Mouse (Mus musculus) liver, adult (tissue): ENCODE data around the gene Gm49380.

Experiments
- GATA4 ChIP-seq: IDR thresholded peaks from 2 replicates; pipeline ENCODE4 v1.6.1; 2014; ENCODE audit warnings: mild to moderate bottlenecking, low read length; ENCODE audit not compliant: insufficient replicate concordance

Gene Gm49380

DNA sequence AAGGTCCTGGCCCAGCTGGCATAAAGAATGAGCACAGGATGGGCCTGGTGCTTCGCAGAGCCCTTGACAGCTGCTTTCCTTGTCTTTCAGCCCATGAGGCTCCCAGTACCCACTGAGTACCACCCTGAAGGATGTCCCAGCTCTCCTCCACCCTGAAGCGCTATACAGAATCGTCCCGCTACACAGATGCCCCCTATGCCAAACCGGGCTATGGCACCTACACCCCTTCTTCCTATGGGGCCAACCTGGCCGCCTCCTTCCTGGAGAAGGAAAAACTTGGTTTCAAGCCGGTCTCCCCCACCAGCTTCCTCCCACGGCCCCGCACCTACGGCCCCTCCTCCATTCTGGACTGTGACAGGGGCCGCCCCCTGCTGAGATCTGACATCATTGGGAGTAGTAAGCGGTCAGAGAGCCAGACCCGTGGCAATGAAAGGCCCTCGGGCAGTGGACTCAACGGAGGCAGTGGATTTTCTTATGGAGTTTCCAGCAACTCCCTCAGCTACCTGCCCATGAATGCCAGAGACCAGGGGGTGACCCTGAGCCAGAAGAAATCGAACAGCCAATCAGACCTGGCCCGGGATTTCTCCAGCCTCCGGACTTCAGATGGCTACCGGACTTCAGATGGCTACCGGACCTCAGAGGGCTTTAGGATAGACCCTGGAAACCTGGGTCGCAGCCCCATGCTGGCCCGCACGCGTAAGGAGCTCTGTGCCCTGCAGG, 37.9 kb downstream of the Gm49380 start:
- no peak for TF ChIP-seq GATA4

DNA sequence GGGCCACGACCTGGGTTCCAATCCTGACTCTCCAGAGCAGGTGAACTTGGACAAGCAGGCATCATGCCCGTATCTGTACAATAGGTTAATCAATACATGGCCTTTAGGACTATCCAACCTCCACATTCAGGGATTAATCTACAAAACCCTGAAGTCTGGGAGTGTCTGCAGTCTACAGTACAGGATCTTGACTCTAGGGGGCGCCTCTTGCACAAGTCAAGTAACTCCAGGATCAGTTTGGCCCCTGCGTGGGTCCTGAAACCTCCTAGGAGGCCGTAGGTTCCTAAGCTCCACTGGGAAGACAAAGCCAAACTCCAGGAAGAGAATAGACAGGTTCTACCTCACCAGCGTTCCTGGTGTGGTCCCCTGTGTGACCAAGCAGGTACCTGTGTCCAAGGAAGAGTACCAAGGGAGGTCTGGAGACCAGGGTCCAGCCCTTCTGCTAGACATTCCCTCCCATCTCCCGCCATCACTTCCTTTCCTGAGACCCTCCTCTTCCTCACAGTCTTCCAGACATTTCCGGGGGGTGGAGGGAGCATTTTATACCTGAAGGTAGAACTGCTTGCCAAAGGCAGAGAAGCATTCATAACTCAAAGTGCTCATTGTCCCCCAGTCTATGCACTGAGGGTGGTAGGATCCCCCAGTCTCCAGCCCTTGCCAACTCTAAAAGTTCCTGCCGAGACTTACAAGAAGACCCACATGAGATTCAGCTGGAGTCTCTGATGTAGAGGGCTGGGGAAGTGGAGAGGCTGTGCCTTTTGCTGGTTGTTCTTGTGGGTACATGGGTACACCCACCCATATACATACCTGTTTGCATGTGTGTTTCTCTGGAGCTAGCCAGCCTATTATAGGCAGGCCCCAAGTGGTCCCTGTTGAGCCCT, 38.7 kb downstream of the Gm49380 start:
- TF ChIP-seq GATA4, result no peak

DNA sequence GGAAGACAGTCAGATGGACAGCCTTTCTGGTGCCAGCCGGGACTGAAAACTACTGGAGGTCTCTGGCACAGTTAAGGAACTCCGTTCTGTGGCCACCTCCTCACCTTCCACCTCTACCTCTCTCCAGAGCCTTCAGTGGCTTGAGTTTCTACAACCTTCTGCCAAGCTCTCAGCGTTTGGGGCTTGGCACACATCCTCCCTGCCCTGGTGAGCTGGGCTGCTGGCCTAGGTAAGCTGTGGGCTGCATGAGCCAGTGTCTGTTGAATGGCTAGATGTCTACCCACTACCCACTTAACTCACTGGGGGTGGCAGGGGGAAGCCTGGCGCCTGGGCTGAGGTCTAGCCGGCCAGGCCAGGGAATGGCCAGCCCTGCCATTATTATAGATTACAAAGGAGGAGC, 40.2 kb downstream of the Gm49380 start:
- no peak for TF ChIP-seq GATA4

DNA sequence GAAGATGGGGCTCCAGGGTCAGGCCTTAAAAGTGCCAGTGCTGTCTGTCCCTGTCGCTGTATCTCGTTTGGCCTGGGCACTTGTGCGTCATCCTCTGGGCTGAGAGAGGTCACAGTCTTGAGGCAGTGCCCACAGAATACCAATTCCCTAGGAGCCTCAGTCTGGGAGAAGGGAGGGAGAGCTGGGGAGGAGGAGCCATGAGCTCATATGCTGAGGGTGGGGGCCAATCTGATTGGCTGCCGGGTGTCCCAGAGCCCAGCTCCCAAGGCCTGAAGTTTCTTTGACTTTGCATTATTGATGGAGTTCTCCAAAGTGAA, 40.7 kb downstream of the Gm49380 start:
- TF ChIP-seq GATA4, result no peak

DNA sequence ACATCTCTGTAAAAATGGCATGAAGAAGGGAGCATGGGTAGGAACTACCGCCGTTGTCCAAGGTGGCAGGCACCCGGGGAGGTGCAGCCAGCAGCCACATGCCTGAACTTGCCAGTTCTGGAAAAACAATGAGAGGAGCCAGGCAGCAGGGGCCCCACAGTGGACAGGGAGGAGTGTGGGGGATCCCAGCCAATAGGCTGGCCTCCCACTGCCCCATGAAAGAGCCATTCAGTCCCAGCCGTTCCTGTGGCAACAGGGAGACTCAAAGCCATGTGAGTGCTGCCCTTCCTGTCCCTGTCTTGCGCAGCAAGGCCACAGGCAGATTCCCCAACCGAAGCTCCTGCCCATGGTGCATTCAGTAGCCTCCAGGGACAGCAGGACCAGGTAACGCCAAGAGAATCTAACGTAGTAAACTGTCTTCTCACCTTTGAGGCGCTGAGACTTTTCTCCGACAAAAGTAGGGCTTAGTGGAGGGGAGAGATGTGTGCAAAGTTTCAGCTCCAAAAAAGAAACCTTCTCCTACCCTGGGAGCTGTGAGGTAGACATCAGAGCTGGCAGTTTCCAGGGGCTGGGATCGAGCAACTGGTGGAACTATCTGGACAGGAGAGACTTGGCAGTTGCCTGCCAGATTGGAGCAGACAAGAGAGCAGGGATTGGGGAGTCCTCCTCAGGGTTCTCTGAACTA, 41.2 kb downstream of the Gm49380 start:
- TF ChIP-seq GATA4, result no peak

DNA sequence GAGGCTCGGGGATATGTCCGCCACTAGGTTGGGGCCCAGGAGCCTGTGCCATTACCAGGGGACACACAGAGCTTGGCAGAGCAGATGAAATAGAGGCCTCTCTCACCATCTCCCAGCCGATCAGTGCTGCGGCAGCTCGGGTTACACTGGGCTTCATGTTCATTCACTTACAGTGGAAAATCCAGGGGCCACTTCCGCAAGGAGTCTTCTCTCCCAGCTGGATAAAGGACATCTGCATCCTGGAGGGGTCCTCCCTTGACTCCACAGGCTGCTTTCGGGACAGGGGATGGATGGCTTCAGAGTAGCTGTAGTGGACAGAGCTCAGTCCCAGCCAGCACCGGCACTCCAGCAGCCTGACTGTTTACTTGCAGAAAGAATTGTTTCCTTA, 42.5 kb downstream of the Gm49380 start:
- TF ChIP-seq GATA4, result no peak

DNA sequence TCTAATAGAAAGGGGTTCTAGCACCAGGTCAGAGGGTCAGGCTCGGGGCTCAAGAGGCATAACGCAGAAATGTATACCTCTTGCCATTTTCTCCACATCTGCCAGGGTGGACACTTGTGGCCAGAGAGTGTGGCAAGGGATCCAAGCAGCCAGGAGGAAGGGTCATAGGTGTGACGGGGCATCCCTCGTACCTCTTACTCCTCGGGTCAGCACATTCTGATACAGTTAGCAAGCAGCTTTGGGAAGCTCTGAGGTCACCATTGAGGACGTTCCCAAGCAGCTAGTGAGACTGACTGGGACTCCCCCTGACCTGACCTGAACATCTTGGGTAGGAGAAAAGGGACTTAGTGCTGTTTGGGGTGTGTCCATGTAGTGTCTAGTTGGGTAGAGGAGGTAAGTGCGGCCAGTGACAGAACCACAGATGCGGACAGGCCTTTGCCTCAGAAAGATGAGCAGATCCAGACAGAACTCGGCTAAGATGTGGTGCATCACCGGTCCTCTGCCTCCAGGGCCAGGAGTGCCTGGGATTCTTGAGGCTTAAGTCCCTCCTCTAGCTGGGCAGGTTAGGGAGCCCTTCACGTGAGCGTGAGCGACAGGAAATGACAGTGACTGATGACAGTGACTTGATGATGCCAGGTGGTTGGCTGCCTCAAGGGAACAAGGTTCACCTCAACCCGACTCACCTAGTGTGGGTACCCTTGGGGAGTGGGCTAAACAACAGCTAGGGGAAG, 43.0 kb downstream of the Gm49380 start:
- no peak for TF ChIP-seq GATA4

DNA sequence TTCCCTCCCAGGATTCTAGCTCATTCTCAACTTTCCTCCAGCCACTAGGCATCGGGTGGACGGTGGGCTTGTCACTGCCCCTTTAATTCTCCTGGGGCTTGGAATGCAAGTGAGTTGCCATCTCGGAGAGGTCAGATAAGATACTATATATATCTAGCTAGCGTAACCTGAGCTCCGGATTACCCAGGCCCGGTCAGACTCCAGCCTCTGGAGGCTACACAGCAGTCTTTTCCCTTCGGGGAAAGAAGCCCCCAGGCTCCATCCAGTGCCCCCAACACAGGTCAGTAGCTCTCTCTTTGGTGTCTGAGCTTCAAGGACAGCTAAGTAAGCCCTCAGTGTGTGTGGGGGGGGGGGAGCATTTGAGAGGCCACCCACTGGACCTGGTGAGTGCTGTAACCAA, 44.0 kb downstream of the Gm49380 start:
- TF ChIP-seq GATA4, result no peak

DNA sequence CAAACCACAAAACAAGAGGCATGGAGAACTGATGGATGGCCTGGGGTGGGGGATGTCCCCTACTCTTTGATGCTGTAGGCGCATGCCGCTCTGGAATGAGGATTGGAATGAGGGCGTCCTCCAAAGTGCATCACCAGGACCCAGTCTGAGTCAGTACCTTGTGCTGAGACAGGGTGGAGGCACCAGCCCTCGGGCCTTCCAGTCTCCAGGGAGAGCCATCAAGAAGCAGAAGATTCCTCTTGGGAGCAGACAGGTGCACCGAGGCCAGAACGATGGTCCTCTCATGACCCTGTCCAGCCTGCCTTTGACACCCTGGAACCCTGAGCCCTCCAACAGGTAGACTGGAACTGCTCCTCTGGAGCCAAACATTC, 45.4 kb downstream of the Gm49380 start:
- TF ChIP-seq GATA4, result no peak

DNA sequence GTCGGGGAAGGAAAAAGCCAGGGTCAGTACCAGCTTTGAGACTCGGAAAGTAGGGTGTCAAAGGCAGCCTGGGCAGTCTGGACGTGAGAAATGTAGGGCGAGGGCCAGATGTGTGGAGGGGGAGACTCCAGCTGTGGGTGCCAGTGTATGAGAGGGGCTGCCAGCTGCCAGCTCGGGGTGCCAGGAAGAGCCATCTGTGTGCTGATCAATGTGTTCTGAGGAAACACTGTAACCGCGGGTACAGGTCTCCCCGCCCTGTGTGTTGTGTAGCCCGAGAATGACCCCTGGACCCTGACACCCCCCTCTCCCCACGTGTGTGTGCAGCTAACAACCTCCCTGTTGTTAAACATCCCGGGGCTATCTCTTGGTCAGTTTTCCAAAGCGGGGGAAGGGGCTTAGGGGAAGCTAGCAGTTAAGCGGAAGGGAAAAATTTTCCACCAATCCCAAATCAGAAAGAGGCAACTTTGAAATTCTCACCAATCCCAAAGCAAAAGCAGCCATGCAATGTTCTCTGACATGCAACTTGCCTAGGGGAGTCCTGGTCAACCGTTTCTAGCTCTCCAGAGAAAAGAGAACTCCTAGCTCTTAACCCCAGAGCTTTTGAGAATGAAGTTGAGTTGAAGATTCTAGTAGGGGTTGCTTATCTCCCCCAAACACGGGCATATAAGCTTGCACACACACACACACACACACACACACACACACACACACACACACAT, 45.9 kb downstream of the Gm49380 start:
- TF ChIP-seq GATA4, result no peak

DNA sequence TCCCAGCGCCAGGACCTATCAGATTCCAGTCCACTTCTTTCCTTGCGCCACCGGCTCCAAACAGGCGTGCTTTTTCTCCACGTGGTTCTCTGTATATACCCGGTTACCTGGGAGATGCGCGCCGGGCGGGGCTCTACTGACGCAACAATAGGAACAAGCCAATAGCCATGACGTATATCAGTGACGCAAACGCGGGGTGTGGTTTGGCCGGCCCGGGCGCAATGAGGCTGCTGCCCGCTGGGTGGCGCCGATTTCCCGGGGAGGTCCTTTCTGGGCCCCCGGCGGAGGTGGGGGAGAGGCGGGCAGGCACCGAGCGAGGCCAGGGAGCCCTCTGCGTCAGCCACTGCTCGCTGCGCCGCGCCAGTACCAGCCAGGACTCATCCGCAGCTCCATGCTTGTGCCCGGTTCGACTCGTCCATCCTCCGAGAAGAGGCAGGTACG, 46.5 kb downstream of the Gm49380 start, which contains the start of gene Usp2:
Gene Usp2 (plus strand): TSS at position 237 of the 441 bp plus-strand sequence.
- TF ChIP-seq GATA4, result no peak; the same call in 1 of the 2 replicates

DNA sequence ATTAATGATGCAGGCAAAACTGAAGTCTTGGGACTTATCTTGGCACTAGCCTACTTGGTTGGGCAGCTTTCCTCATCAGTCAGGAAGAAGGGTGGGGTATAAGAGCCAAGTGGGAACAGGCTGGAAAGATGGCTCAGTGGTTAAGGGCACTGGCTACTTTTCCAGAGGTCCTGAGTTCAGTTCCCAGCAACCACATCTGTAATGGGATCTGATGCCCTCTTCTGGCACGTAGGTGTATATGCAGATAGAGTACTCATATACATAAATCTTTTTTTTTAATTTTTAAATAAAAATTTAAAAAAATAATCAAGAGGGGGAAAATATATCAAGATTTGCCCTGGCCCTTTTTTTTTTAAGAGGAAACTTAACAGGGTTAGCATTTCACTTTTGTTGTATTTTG, 48.1 kb downstream of the Gm49380 start:
- no peak for TF ChIP-seq GATA4

DNA sequence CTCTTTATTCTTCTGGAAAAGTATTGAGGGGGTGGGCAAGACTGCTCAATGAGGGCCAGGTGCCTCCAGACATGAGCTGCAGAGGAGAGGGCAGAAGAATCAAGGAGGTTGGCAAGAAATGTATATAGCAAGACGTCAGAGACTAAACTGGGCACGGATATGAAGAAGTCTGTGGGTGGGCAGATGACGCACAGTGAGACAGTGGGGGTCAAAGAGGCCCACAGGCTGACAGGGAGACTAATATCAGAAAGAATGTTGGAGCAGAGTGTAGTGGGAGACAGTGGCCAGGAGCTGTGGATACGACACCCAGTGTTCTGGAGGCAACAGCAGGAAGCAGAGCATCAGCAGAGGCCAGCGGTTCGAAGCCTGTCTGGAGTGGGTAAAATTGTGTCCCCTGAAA, 54.7 kb downstream of the Gm49380 start:
- TF ChIP-seq GATA4, result no peak

DNA sequence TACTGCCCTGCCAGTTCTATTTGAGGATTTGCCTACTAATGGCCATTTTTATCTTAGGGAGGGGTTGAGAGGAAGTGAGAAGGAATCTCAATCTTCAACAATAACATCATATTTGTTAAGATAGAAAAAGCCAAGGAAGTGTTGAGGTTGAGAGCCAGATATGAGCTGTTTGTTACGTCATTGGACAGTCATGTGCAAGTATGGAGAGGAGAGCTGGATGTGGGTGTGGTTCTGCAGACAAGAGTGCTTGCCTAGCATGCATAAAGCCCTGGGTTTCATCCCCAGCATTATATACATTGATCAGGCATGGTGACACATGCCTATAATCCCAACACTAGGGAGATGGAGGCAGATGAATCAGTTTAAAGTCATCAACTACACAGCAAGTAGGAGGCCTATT, 59.4 kb downstream of the Gm49380 start:
- no peak for TF ChIP-seq GATA4

DNA sequence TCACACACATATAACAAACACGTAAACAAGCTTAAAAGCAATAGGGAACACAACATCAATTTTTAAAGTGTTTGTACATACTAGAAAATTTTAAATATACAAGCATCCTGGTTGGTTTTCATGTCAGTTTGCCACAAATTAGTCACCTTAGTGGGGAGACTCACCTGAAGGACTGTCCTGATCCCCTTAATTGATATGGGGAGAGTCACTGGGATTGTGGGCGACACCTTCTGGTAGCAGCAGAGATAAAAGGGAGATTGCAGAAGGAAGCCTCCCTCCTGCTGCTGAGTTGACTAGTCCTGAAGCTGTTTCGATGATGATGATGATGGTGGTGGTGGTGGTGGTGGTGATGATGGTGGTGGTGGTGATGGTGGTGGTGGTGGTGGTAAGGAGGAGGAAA, 60.4 kb downstream of the Gm49380 start:
- no peak for TF ChIP-seq GATA4
